Comparison of ENCODE assay signal across 9 mouse cellular contexts in the genomic region with DNA sequence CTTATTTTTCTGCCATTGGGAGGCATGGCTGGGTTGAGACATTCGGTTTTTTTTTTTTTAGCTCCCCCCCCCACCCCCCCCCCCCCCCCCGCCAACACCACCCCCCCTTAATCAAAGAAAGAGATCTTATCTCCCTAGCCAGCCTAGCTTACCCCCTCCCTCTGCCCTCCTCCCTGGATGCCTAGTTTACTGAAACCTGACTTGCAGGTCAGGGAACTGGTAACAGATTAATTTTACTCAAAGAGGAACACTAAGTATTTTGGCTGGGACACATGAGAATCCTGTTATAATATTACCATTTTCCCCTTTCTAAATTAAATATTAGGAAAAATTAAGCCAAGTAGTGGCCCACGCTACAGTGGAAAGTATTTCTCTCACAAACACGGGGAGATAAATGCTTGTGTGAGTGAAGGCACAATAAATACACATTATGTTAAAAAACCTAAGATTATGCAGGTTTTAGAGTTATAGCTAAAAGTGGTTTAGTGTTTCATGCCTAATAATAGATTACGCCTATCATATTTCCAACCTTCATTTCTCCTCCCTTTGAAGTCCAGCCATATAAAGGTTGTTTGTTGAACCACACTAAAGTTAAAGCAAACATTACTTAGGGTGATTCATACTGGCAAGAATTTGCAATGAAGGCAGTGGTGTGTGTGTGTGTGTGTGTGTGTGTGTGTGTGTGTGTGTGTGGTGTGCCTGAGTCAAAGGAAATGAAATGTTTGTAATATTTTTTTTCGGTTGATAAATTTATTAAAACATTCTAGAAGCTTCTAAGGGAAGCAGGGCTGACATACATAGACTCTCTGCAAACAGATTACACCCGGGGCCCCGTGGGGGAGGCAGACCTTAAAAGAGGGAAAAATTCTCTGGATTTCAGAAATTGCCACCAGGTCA.
DNase-seq lines count a peak whose midpoint lies in the region; ATAC-seq lines count a peak whose summit lies in the region.
"Had no signal": no experiment of that assay in that cellular context is flagged by ENCODE, and none has a peak within 500 bp of the region (broad histone marks: within the 10 kb centered on the region; RNA-seq: fewer than 3 reads in every experiment).

No protein-coding gene starts in this region.

- H3K4me3 ChIP-seq in neural tube, embryonic 13.5 days = no peak overlapping the region
- H3K4me3 ChIP-seq in embryonic facial prominence, embryonic 10.5 days = no peak overlapping the region
- no peak overlapping the region for H3K4me3 ChIP-seq in kidney, embryonic 14.5 days (ENCODE audit: low read length)
- no peak overlapping the region for H3K4me3 ChIP-seq in midbrain, embryonic 15.5 days
- H3K4me3 ChIP-seq: midbrain, embryonic 12.5 days had no signal

- no peak for ATAC-seq in neural tube, embryonic 13.5 days (ENCODE audit: low read depth)
- ATAC-seq in kidney, embryonic 14.5 days (ENCODE audit: low FRiP score, low TSS enrichment) = no peak
- no peak for ATAC-seq in midbrain, embryonic 15.5 days (replicated peaks)

- peaks cover 33% of the 10 kb centered on the region for H3K4me1 ChIP-seq in neural tube, embryonic 13.5 days (replicated peaks)
- peaks cover 48% of the 10 kb centered on the region for H3K4me1 ChIP-seq in embryonic facial prominence, embryonic 10.5 days
- peaks cover 28% of the 10 kb centered on the region; the same call in 1 of the 2 replicates for H3K4me1 ChIP-seq in kidney, embryonic 14.5 days (ENCODE audit: control insufficient read depth, insufficient read depth, low read length)
- peaks cover 10% of the 10 kb centered on the region for H3K4me1 ChIP-seq in midbrain, embryonic 15.5 days

- H3K4me2 ChIP-seq in neural tube, embryonic 13.5 days = no peak overlapping the region
- H3K4me2 ChIP-seq in kidney, embryonic 14.5 days (replicated peaks; ENCODE audit: low read depth, low read length) = peak overlapping the region; percentile 12; the same call in 1 of the 2 replicates
- H3K4me2 ChIP-seq in midbrain, embryonic 15.5 days = no peak overlapping the region
- H3K4me2 ChIP-seq: midbrain, embryonic 12.5 days had no signal

- no peak for DNase-seq in neural tube, embryonic 10.5 days (ENCODE audit: extremely low spot score, low spot score)
- peak; percentile 52 for DNase-seq in embryonic facial prominence, embryonic 10.5 days (ENCODE audit: low spot score)
- DNase-seq in mesoderm, embryonic 11.5 days (ENCODE audit: low read depth, low spot score) = peak; percentile 13
- no peak for DNase-seq in thymus, postnatal 0 days (ENCODE audit: low spot score)
- DNase-seq in layer of hippocampus, postnatal 36 days = no peak

- H3K9ac ChIP-seq in neural tube, embryonic 13.5 days = no peak overlapping the region
- H3K9ac ChIP-seq in kidney, embryonic 14.5 days (ENCODE audit: low read depth, low read length) = no peak overlapping the region
- no peak overlapping the region for H3K9ac ChIP-seq in midbrain, embryonic 15.5 days
- H3K9ac ChIP-seq: midbrain, embryonic 12.5 days had no signal

- H3K27ac ChIP-seq in neural tube, embryonic 13.5 days (replicated peaks) = peak overlapping the region; percentile 46
- peak overlapping the region; percentile 75 for H3K27ac ChIP-seq in embryonic facial prominence, embryonic 10.5 days (replicated peaks)
- peak overlapping the region; percentile 84 for H3K27ac ChIP-seq in kidney, embryonic 14.5 days (ENCODE audit: low read depth, low read length)
- H3K27ac ChIP-seq in midbrain, embryonic 15.5 days = no peak overlapping the region

- H3K36me3 ChIP-seq in neural tube, embryonic 13.5 days = no peaks in the 10 kb centered on the region
- no peaks in the 10 kb centered on the region for H3K36me3 ChIP-seq in embryonic facial prominence, embryonic 10.5 days (replicated peaks)
- no peaks in the 10 kb centered on the region for H3K36me3 ChIP-seq in kidney, embryonic 14.5 days (ENCODE audit: control insufficient read depth, insufficient read depth, low read length)
- H3K36me3 ChIP-seq in midbrain, embryonic 15.5 days (replicated peaks) = no peaks in the 10 kb centered on the region
- H3K36me3 ChIP-seq: midbrain, embryonic 12.5 days had no signal

- H3K9me3 ChIP-seq in neural tube, embryonic 13.5 days = no peaks in the 10 kb centered on the region
- no peaks in the 10 kb centered on the region for H3K9me3 ChIP-seq in embryonic facial prominence, embryonic 10.5 days
- H3K9me3 ChIP-seq in kidney, embryonic 14.5 days (ENCODE audit: control insufficient read depth, low read length) = no peaks in the 10 kb centered on the region; the same call in 1 of the 2 replicates
- no peaks in the 10 kb centered on the region for H3K9me3 ChIP-seq in midbrain, embryonic 15.5 days
- H3K9me3 ChIP-seq: midbrain, embryonic 12.5 days had no signal

- WGBS in neural tube, embryonic 13.5 days = 50% methylated on average over 7 of the region's 8 CpGs
- WGBS in embryonic facial prominence, embryonic 10.5 days = 36% methylated on average over 7 of the region's 8 CpGs
- 16% methylated on average over 7 of the region's 8 CpGs for WGBS in kidney, embryonic 14.5 days
- WGBS in midbrain, embryonic 15.5 days = 32% methylated on average over 7 of the region's 8 CpGs

- H3K27me3 ChIP-seq in neural tube, embryonic 13.5 days = no peaks in the 10 kb centered on the region
- H3K27me3 ChIP-seq in embryonic facial prominence, embryonic 10.5 days (replicated peaks; ENCODE audit: low read depth, poor library complexity, severe bottlenecking) = no peaks in the 10 kb centered on the region
- H3K27me3 ChIP-seq in kidney, embryonic 14.5 days (ENCODE audit: control insufficient read depth, insufficient read depth, low read length) = no peaks in the 10 kb centered on the region
- no peaks in the 10 kb centered on the region for H3K27me3 ChIP-seq in midbrain, embryonic 15.5 days (replicated peaks)
- H3K27me3 ChIP-seq: midbrain, embryonic 12.5 days had no signal

Comparison
In these comparisons a context has a peak if more than half of its experiments do, and no peak if none do; other contexts are left out.
1. DNase-seq: peak in embryonic facial prominence, embryonic 10.5 days (single experiment) and mesoderm, embryonic 11.5 days (single experiment); none in neural tube, embryonic 10.5 days (single experiment), thymus, postnatal 0 days (single experiment) and layer of hippocampus, postnatal 36 days (0 of 2).